Mouse (Mus musculus) spleen, adult 2 months (tissue): Measurements from ENCODE around the gene Cln6. TPM values are rescaled to one million over a fixed set of nuclear protein-coding genes. Genes with fewer than 3 reads are reported as not detected.
"Not testable (repeated sequence)": the region's sequence is repeated elsewhere in the genome, so short reads cannot be mapped to it uniquely, and the experiment has no call there.

Source experiments
- DNase-seq, 2 experiments: peaks; one replicate each; pipeline versions ENCODE4 v3.0.0 to v3.0.0-alpha.2; 2012 to 2021; ENCODE audit warnings: low spot score in 2 of 2, low read depth in 1 of 2
- H3K27ac ChIP-seq: fragments of 200-500 bp; 2 replicates; pipeline ENCODE4 v1.5.1; 2012; ENCODE audit warnings: low read length, inconsistent platforms; ENCODE audit not compliant: insufficient read depth
- H3K27me3 ChIP-seq: fragments of 200-500 bp; 2 replicates; pipeline ENCODE4 v1.6.1; 2012; ENCODE audit warnings: mild to moderate bottlenecking, moderate library complexity, low read length, inconsistent platforms; ENCODE audit not compliant: control insufficient read depth, insufficient read depth
- H3K36me3 ChIP-seq: fragments of 200-500 bp; 2 replicates; pipeline ENCODE4 v1.6.1; 2012; ENCODE audit warnings: mild to moderate bottlenecking, low read length, inconsistent platforms; ENCODE audit not compliant: control insufficient read depth, insufficient read depth
- H3K4me1 ChIP-seq: fragments of 200-500 bp; 2 replicates; pipeline ENCODE4 v1.6.1; 2011; ENCODE audit warnings: inconsistent platforms; ENCODE audit not compliant: control insufficient read depth, insufficient read depth, insufficient read length
- H3K4me3 ChIP-seq: fragments of 200-500 bp; 2 replicates; pipeline ENCODE4 v1.5.1; 2011; ENCODE audit warnings: mild to moderate bottlenecking, inconsistent platforms; ENCODE audit not compliant: insufficient read depth, insufficient read length; ENCODE audit errors: extremely low read depth
- CTCF ChIP-seq: fragments of 200-500 bp; IDR thresholded peaks from 2 replicates; pipeline ENCODE4 v1.5.1; 2011; ENCODE audit warnings: mild to moderate bottlenecking, inconsistent platforms; ENCODE audit not compliant: insufficient read depth, insufficient read length, insufficient replicate concordance; ENCODE audit errors: extremely low read depth
- POLR2A ChIP-seq: fragments of 200-500 bp; IDR thresholded peaks from 2 replicates; pipeline ENCODE4 v1.6.1; 2011; ENCODE audit warnings: low read depth, low read length, inconsistent platforms
- WGBS: fragments of 180-500 bp; shearing (Covaris S2); methylation state at CpG from one replicate; pipeline ENCODE4 v1.1.7; 2018; 5-methylcytosine and 5-hydroxymethylcytosine counted together
- polyA plus RNA-seq: library from polyadenylated mRNA; depleted of rRNA; stranded (reverse); fragments of >200 nt; gene quantifications from 2 replicates; pipeline ENCODE4 v1.2.3, GENCODE M21; 2012; rRNA removed

Cln6 gene
- polyA plus RNA-seq, 1 experiment: 27.7 TPM

GRCm38 (mm10) chr9:62860866-62861265, 22.3 kb downstream of the Cln6 start:
- no peak for DNase-seq
- 85% methylated on average over 4 of the region's 4 CpGs for WGBS
- TF ChIP-seq POLR2A (no peak), CTCF (no peak)
- no peak overlapping the region for H3K4me3 ChIP-seq
- no peaks in the 10 kb centered on the region for H3K4me1 ChIP-seq
- H3K27ac ChIP-seq: no peak overlapping the region
- no peaks in the 10 kb centered on the region for H3K27me3 ChIP-seq
- no peaks in the 10 kb centered on the region for H3K36me3 ChIP-seq

- H3K36me3 ChIP-seq, DNase-seq, H3K27ac ChIP-seq, H3K4me1 ChIP-seq, H3K4me3 ChIP-seq, H3K27me3 ChIP-seq: not testable (repeated sequence)
- 86% methylated on average over 4 of the region's 4 CpGs for WGBS
Measured at GRCm38 (mm10) chr9:62869236-62869635, 30.7 kb downstream of the Cln6 start.

GRCm38 (mm10) chr9:62870728-62871127, 32.1 kb downstream of the Cln6 start:
- Histone ChIP-seq H3K4me3 (no peak overlapping the region), H3K27me3 (no peaks in the 10 kb centered on the region), H3K36me3 (no peaks in the 10 kb centered on the region), H3K27ac (no peak overlapping the region), H3K4me1 (0 out of 2 replicates have a peak, but pooled peaks cover 2% of the 10 kb centered on the region)
- no peak for DNase-seq
- TF ChIP-seq CTCF (no peak), POLR2A (no peak)

- no peak for DNase-seq
- TF ChIP-seq POLR2A: no peak
- no peak for TF ChIP-seq CTCF
- Histone ChIP-seq H3K27ac (no peak overlapping the region), H3K4me3 (no peak overlapping the region), H3K36me3 (peaks cover 9% of the 10 kb centered on the region), H3K4me1 (peaks cover 9% of the 10 kb centered on the region; the same call in 1 of the 2 replicates), H3K27me3 (no peaks in the 10 kb centered on the region)
- 81% methylated on average over 7 of the region's 7 CpGs for WGBS
Measured at GRCm38 (mm10) chr9:62876966-62877616, 38.5 kb downstream of the Cln6 start.

GRCm38 (mm10) chr9:62877825-62878224, 39.2 kb downstream of the Cln6 start:
- DNase-seq: no peak
- H3K4me1 ChIP-seq: peaks cover 9% of the 10 kb centered on the region; the same call in 1 of the 2 replicates
- WGBS: 87% methylated on average over 2 of the region's 2 CpGs

GRCm38 (mm10) chr9:62881871-62882270, 43.3 kb downstream of the Cln6 start:
- WGBS: 94% methylated on average over 12 of the region's 12 CpGs
- no peak overlapping the region for H3K4me3 ChIP-seq
- H3K36me3 ChIP-seq: peaks cover 35% of the 10 kb centered on the region
- no peaks in the 10 kb centered on the region for H3K27me3 ChIP-seq
- H3K27ac ChIP-seq: no peak overlapping the region
- H3K4me1 ChIP-seq: no peaks in the 10 kb centered on the region
- no peak for DNase-seq
- TF ChIP-seq CTCF (no peak), POLR2A (no peak)

More at GRCm38 (mm10) chr9:62877825-62878224, 39.2 kb downstream of the Cln6 start:
- no peak overlapping the region for H3K4me3 ChIP-seq
- H3K36me3 ChIP-seq: peaks cover 14% of the 10 kb centered on the region
- TF ChIP-seq POLR2A (no peak), CTCF (no peak)
- H3K27me3 ChIP-seq: no peaks in the 10 kb centered on the region
- no peak overlapping the region for H3K27ac ChIP-seq

- Histone ChIP-seq H3K4me3 (no peak overlapping the region), H3K27ac (0 out of 2 replicates have a peak overlapping the region, but pooled peaks have one; percentile 8), H3K36me3 (peaks cover 21% of the 10 kb centered on the region), H3K27me3 (no peaks in the 10 kb centered on the region), H3K4me1 (no peaks in the 10 kb centered on the region)
- 43% methylated on average over 1 of the region's 1 CpGs for WGBS
- TF ChIP-seq CTCF (no peak), POLR2A (no peak)
- no peak for DNase-seq
Measured at GRCm38 (mm10) chr9:62894486-62894885, 55.9 kb downstream of the Cln6 start.

Other genes with a start within 250 kb of the Cln6 start
- gene Itga11, start 161.0 kb upstream of the Cln6 start, polyA plus RNA-seq: 2.0 and 2.2 TPM in 2 replicates
- gene Fem1b, start 26.9 kb upstream of the Cln6 start, polyA plus RNA-seq: 5.3 and 7.1 TPM in 2 replicates
- 0.62 and 1.6 TPM in 2 replicates for gene Calml4, start 19.3 kb downstream of the Cln6 start, polyA plus RNA-seq
- 17.6 and 23.3 TPM in 2 replicates for gene Pias1, start 149.1 kb downstream of the Cln6 start, polyA plus RNA-seq